Mouse (Mus musculus) limb, embryonic 14.5 days (tissue): ENCODE results near the gene Fads1. TPM values are rescaled to one million over a fixed set of nuclear protein-coding genes. Genes with fewer than 3 reads are reported as not detected.

ENCODE experiments used
- ATAC-seq: fragments of 200-750 bp; cut with Nextera tagmentation; 2 replicates; pipeline ENCODE4 v1.8.0; 2017; ENCODE audit warnings: low read depth, moderate number of reproducible peaks, moderate TSS enrichment; ENCODE audit not compliant: low FRiP score
- DNase-seq: peaks from one replicate; pipeline ENCODE4 v3.0.0-alpha.2; 2015; ENCODE audit warnings: low spot score
- H3K27ac ChIP-seq: fragments of 300-500 bp; sonication (generic); replicated peaks from 2 replicates; pipeline ENCODE4 v1.5.1; 2014; ENCODE audit warnings: low read depth, mild to moderate bottlenecking, low read length, moderate library complexity, mixed read lengths
- H3K27me3 ChIP-seq: fragments of 300-500 bp; sonication (generic); 2 replicates; pipeline ENCODE4 v1.6.1; 2014; ENCODE audit warnings: low read length, mixed read lengths; ENCODE audit not compliant: control insufficient read depth, insufficient read depth
- H3K36me3 ChIP-seq: fragments of 300-500 bp; sonication (generic); 2 replicates; pipeline ENCODE4 v1.6.1; 2014; ENCODE audit warnings: mild to moderate bottlenecking, low read length, moderate library complexity, mixed read lengths; ENCODE audit not compliant: control insufficient read depth, insufficient read depth
- H3K4me1 ChIP-seq: fragments of 300-500 bp; sonication (generic); 2 replicates; pipeline ENCODE4 v1.6.1; 2014; ENCODE audit warnings: antibody characterized with exemption, low read length, mixed read lengths; ENCODE audit not compliant: control insufficient read depth, insufficient read depth
- H3K4me2 ChIP-seq: fragments of 300-500 bp; sonication (generic); replicated peaks from 2 replicates; pipeline ENCODE4 v1.6.1; 2014; ENCODE audit warnings: low read depth, mild to moderate bottlenecking, low read length, moderate library complexity; ENCODE audit not compliant: severe bottlenecking
- H3K4me3 ChIP-seq: fragments of 300-500 bp; sonication (generic); replicated peaks from 2 replicates; pipeline ENCODE4 v1.5.1; 2014; ENCODE audit warnings: low read length
- H3K9ac ChIP-seq: fragments of 300-500 bp; sonication (generic); 2 replicates; pipeline ENCODE4 v1.6.1; 2014; ENCODE audit warnings: mild to moderate bottlenecking, low read depth, low read length, moderate library complexity; ENCODE audit not compliant: severe bottlenecking
- H3K9me3 ChIP-seq: fragments of 300-500 bp; sonication (generic); 2 replicates; pipeline ENCODE4 v1.6.1; 2016; ENCODE audit warnings: low read length; ENCODE audit not compliant: control insufficient read depth
- POLR2A ChIP-seq: fragments of 200-500 bp; IDR thresholded peaks from 2 replicates; pipeline ENCODE4 v1.8.0; 2012; ENCODE audit warnings: inconsistent platforms, mild to moderate bottlenecking, moderate library complexity, borderline replicate concordance; ENCODE audit not compliant: insufficient read depth, insufficient read length; ENCODE audit errors: extremely low read depth
- WGBS: fragments of 180-500 bp; shearing (Covaris S2); extraction: QIAGEN DNeasy Blood & Tissue Kit; methylation state at CpG from one replicate; pipeline ENCODE4 v1.1.7; 2014; 5-methylcytosine and 5-hydroxymethylcytosine counted together
- polyA plus RNA-seq, 2 experiments: library from polyadenylated mRNA; depleted of rRNA in 1 of 2; stranded (reverse) in 1 of 2; unstranded in 1 of 2; fragments of >200 nt; fragmentation: Nextera tagmentation in 1 of 2; extraction: Ambion mirVana in 1 of 2; gene quantifications; 2 replicates each; pipeline versions ENCODE4 v1.2.1 to v1.2.3; 2012 to 2014

The Fads1 gene
- polyA plus RNA-seq, 2 experiments: 81.1 to 87.3 TPM

GRCm38 (mm10) chr19:10184096-10184495 lies 1.4 kb downstream of the Fads1 start:
- WGBS: 5% methylated on average over 12 of the region's 12 CpGs
- Histone ChIP-seq H3K4me2 (peak overlapping the region; percentile 52), H3K27ac (peak overlapping the region; percentile 93), H3K4me3 (peak overlapping the region; percentile 86), H3K4me1 (peaks cover 10% of the 10 kb centered on the region), H3K9ac (peak overlapping the region; percentile 89), H3K27me3 (no peaks in the 10 kb centered on the region), H3K9me3 (no peaks in the 10 kb centered on the region), H3K36me3 (peaks cover 34% of the 10 kb centered on the region)
- ATAC-seq (peak; percentile 10), DNase-seq (peak; percentile 63)
- no peak for TF ChIP-seq POLR2A

- H3K27ac ChIP-seq: no peak overlapping the region
- no peak overlapping the region for H3K9ac ChIP-seq
- no peaks in the 10 kb centered on the region for H3K27me3 ChIP-seq
- H3K4me2 ChIP-seq: no peak overlapping the region
- H3K36me3 ChIP-seq: peaks cover 50% of the 10 kb centered on the region
- WGBS: 93% methylated on average over 3 of the region's 3 CpGs
- H3K9me3 ChIP-seq: no peaks in the 10 kb centered on the region
- DNase-seq (no peak), ATAC-seq (no peak)
- peaks cover 10% of the 10 kb centered on the region for H3K4me1 ChIP-seq
- no peak for TF ChIP-seq POLR2A
- H3K4me3 ChIP-seq: no peak overlapping the region
These were observed 3.2 kb downstream of the Fads1 start for GRCm38 (mm10) chr19:10185876-10186275.

GRCm38 (mm10) chr19:10186569-10186968 lies 3.9 kb downstream of the Fads1 start:
- DNase-seq: no peak
- Histone ChIP-seq H3K9me3 (no peaks in the 10 kb centered on the region), H3K4me1 (peaks cover 10% of the 10 kb centered on the region), H3K4me2 (no peak overlapping the region), H3K27ac (no peak overlapping the region), H3K4me3 (no peak overlapping the region), H3K36me3 (peaks cover 56% of the 10 kb centered on the region), H3K27me3 (no peaks in the 10 kb centered on the region), H3K9ac (no peak overlapping the region)
- WGBS: 92% methylated on average over 8 of the region's 8 CpGs
- no peak for TF ChIP-seq POLR2A
- no peak for ATAC-seq

DNA sequence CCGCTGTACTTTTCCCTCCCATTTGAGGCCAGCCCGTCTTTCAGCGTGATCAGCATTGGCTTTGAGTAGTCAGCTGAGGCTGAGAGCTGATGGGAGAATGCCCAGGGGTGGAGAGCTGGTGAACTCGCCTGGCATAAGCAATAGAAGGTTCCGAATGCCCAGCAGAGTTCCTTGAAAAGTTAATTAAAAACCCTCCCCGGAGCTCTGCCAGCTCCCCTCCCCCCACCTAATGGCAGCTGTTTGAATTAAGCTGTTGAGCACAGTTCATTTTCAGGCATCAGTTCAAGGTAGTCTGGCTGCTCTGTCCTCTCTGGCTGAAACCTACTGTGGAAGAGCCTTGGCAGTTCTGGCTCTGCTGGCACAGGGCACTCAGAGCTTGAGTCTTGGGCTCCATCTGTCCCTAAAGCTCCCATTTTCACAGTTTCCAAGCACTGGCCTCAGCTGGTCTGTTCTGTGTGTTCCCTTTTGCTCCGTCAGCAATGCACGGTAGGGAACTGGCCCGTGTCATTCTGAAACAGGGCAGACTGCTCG lies 5.7 kb downstream of the Fads1 start:
- H3K27ac ChIP-seq: no peak overlapping the region
- H3K4me1 ChIP-seq: peaks cover 10% of the 10 kb centered on the region
- H3K4me2 ChIP-seq: no peak overlapping the region
- no peak overlapping the region for H3K4me3 ChIP-seq
- H3K9ac ChIP-seq: no peak overlapping the region
- TF ChIP-seq POLR2A: no peak
- H3K36me3 ChIP-seq: peaks cover 73% of the 10 kb centered on the region
- ATAC-seq (no peak), DNase-seq (no peak)
- no peaks in the 10 kb centered on the region for H3K9me3 ChIP-seq
- 51% methylated on average over 10 of the region's 10 CpGs for WGBS
- H3K27me3 ChIP-seq: no peaks in the 10 kb centered on the region

- H3K4me3 ChIP-seq: no peak overlapping the region
- no peak overlapping the region for H3K27ac ChIP-seq
- ATAC-seq: no peak
- WGBS: 93% methylated on average over 6 of the region's 6 CpGs
- no peak for TF ChIP-seq POLR2A
- no peak overlapping the region for H3K4me2 ChIP-seq
- H3K36me3 ChIP-seq: peaks cover 80% of the 10 kb centered on the region
- H3K9ac ChIP-seq: no peak overlapping the region
- peaks cover 8% of the 10 kb centered on the region for H3K4me1 ChIP-seq
- H3K9me3 ChIP-seq: no peaks in the 10 kb centered on the region
- no peak for DNase-seq
- no peaks in the 10 kb centered on the region for H3K27me3 ChIP-seq
These were observed 6.3 kb downstream of the Fads1 start for GRCm38 (mm10) chr19:10189022-10189421.

- WGBS: 91% methylated on average over 8 of the region's 8 CpGs
- Histone ChIP-seq H3K4me1 (no peaks in the 10 kb centered on the region), H3K36me3 (peaks cover 89% of the 10 kb centered on the region), H3K9me3 (no peaks in the 10 kb centered on the region), H3K4me2 (no peak overlapping the region), H3K27ac (no peak overlapping the region), H3K27me3 (no peaks in the 10 kb centered on the region), H3K9ac (no peak overlapping the region), H3K4me3 (no peak overlapping the region)
- DNase-seq (no peak), ATAC-seq (no peak)
- TF ChIP-seq POLR2A: no peak
These were observed 7.3 kb downstream of the Fads1 start for GRCm38 (mm10) chr19:10189940-10190339.
